Mouse (Mus musculus) left cerebral cortex, adult 8-10 months (tissue): ENCODE measurements at regions not wholly inside any gene's neighbourhood (a gene's known extent, or its start where the extent isn't known, plus 50 kb on each side); places are given as distances from the start of the nearest gene placed in this dataset.

Experiments used
- DNase-seq, 2 experiments: peaks; one replicate each; pipeline ENCODE4 v3.0.0; 2022; ENCODE audit warnings: low spot score in 2 of 2

- no peak for DNase-seq
Measured at GRCm38 (mm10) chr3:148762541-148763225, 227.7 kb downstream of the Adgrl2 start.

GRCm38 (mm10) chr3:148761586-148761985 lies 228.8 kb downstream of the Adgrl2 start:
- DNase-seq = no peak

DNA sequence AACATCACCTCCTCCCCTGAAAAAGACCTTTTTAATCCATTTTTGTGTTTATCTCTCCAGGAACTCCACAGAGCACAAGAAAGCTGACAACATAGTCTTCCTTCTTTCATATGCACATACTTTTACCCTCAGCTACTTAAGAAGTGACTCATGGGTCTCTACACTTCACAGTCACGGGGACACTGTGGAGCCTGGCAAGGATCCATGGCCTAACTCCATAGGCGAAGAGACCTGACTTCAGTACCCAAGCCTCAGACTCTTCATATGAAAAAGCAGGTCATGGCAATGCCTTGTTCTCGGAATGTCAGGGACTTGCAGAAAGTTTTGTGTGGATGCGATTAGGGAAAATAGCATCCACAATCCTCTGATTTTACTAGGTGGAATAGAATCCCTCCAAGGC lies 230.9 kb downstream of the Adgrl2 start:
- DNase-seq = no peak

DNA sequence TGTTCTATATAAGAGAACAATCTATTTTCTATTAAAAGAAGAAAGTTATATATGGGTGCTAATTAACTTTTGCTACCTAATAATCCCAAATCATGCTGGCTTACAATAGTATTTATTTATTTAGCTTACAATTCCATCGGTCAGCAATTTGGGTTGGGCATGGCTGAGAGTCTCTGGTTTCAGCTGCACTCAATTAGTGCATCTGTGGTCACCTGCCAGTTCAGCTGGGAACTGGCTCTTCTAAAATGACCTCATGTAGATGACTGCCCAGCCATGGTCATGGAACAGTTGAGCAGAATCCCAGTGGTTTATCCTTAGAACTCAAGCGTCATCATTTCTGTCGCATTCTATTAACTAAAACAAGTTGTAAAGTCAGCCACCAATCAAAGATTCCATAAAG lies 244.1 kb downstream of the Adgrl2 start:
- no peak for DNase-seq

- no peak for DNase-seq
Measured at GRCm38 (mm10) chr3:148744651-148745050, 245.7 kb downstream of the Adgrl2 start.

GRCm38 (mm10) chr3:148734194-148734749 lies 256.1 kb downstream of the Adgrl2 start:
- DNase-seq = no peak

GRCm38 (mm10) chr3:148733227-148733854 lies 257.0 kb downstream of the Adgrl2 start:
- no peak for DNase-seq

DNA sequence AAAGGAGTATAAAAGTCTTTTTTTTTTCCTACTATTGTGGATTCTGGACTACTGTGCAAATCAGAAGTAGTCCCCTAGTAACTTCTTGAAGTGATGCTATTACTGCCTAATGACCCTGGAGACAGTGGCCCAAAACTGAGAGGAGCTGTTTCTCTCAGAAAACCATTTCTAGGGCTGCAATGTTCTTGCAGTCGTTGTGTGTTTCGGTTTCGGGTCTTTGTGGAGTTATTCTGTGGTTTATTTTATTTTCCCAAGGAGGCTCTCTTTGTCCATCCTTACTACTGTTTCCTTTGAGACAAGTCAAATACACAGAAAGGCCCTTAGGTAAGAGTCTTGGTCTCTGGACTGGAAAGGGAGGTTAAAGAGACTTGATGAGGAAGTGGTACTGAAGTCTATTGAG lies 258.9 kb downstream of the Adgrl2 start:
- DNase-seq = no peak

- DNase-seq = no peak
Measured at GRCm38 (mm10) chr3:148729242-148729680, 261.1 kb downstream of the Adgrl2 start.

GRCm38 (mm10) chr3:148728513-148729241 lies 261.7 kb downstream of the Adgrl2 start:
- no peak for DNase-seq

DNA sequence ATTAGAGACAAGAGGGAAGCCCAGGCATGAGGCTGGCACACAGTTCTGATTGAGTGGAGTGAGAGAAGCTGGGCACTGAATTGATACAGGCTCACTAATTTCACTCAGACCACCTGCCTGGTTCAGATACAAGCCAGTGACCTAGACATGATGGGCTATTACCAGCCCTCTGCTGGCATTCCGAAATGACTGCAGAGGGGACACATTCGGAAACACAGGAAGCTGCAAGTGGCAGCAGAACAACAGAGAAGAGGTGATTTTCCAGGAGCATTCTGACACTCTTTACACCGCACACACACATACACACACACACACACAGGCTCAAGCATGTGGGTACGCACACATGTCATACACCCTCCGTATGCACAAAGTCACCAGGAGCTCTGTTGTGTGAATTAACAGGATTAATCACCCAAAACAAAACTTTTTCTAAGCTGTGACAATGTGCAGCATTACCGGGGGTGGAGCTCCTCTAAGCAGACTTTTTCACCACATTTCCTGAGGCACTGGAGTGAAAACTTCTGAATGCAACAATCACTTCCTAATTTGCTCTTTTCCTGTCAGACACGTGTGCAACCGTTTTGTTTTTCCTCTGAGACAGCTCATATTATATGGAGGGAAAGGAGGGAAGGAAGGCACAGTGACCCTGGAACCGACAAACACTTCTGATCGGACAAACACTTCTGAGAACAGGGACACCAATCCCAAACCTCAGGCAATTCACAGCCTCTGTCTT lies 263.6 kb downstream of the Adgrl2 start:
- no peak for DNase-seq

DNA sequence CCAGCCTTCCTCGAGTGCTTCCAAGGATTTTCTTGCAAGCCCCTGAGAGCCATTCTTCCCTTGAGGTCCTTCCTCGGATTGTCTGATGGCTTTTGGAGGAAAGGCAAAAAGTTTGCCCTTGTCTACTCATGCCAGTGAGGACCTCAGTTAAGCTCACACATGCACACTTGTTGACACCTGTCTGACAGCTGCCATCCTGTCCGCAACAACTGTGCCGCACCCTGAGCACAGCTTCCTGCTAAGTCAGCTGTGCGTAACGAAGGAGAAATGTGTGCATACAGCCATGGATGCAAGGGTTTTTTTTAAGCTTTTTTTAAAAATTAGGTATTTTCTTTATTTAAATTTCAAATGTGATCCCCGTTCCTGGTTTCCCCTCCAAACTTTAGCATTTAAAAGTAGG lies 293.8 kb downstream of the Adgrl2 start:
- no peak for DNase-seq

GRCm38 (mm10) chr3:148695453-148695852 lies 294.9 kb downstream of the Adgrl2 start:
- no peak for DNase-seq

- DNase-seq = no peak
Measured at GRCm38 (mm10) chr3:148683181-148683580, 307.2 kb downstream of the Adgrl2 start.

DNA sequence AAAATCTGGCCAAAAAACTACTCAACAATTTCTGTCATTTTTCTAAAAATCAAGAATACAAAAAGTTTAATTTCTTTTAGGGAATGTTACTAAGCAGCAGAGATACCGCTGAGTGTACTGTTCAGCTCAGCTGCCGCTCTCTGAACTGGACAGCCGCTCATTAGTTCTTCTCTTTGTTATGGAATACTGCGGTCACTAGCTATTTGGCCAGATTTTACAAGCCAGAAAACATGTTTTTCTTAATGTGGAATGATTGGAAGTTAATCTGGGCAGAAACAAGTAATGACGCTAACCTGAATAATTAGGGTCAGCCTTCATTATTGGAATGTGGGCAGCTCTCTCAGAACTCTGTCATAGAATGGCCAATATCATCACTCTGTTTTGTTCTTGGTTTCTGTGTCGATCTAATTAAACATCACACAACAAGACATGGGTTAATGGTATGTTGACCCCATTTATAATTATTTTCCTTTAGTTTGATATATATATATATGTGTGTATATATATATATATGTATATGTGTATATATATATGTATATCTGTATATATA lies 307.8 kb downstream of the Adgrl2 start:
- no peak for DNase-seq

DNA sequence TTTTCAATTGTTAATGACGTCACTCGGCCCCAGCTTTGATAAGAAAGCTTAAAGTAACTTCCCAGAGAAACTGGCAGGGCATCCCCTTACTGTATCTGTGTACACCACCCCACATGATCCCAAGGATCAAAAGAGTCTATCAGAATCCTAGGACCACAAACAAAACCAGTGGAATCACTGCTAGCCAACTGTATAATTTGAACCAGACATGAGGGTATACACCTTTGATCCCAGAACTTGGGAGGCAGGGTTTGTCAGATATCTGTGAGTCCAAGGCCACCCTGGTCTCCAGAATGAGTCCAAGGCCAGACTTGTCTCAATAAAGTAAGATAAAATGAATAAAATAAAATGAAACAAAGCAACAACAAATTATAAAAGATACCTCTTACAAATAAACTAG lies 309.2 kb downstream of the Adgrl2 start:
- DNase-seq = no peak

DNA sequence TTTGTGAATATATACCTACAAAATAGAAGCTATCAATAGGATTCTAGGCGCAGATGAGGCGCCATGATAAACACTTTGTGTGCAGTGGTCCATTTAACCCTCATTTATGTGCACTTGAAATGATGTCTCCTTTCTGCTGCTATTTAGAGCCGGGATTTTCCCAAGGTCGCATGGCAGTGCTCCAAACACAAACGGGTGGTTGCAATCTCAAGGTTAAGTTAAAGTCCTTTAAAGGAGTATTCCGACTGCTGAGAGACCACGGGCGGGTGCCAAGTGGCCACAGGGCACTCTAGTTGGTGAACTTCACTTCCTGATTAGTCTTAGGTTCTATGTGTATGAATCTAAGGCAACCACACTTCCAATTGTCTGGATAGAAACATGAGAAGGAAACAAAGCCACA lies 309.6 kb downstream of the Adgrl2 start:
- no peak for DNase-seq

GRCm38 (mm10) chr3:148680086-148680485 lies 310.3 kb downstream of the Adgrl2 start:
- DNase-seq = no peak

GRCm38 (mm10) chr3:148679121-148679520 lies 311.2 kb downstream of the Adgrl2 start:
- no peak for DNase-seq

- DNase-seq = no peak
Measured at GRCm38 (mm10) chr3:148676025-148676424, 314.3 kb downstream of the Adgrl2 start.

DNA sequence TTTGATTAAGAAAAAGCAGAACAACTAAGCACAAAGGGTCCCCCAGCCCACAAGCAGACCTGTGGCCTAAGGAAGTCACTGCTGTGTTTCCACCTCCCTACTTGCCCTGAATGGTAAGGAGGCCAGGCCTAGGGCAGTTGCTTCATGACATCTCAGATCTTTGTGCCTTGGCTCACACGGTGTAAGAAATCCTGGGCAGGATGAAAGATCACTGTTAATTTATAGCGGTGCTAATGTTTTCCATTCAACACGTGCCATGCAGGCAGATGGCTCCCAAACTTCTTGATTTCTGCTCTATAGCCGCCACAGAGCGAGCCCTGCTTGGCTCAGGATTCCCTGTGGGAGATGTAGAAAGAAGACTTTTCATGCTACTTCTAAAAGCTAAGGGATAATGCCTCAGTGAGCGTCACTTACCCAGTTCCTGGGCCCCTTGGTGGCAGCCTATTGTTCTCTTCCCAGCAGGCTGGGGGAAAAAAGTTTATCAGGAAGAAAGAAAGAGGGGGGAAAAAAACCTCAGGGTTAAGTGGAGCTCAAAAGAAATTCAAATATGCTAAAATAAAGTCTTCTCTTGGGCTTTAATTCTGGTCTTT lies 327.4 kb downstream of the Adgrl2 start:
- DNase-seq = no peak
